Mouse (Mus musculus) right cerebral cortex, postnatal 36 days (tissue): ENCODE results near the gene Efna2.
A peak's percentile ranks its signal among the peaks of the same experiment; 100 is the strongest.
"Not testable (repeated sequence)": the region's sequence is repeated elsewhere in the genome, so short reads cannot be mapped to it uniquely, and the experiment has no call there.

Experiments
- DNase-seq, 2 experiments: peaks; one replicate each; pipeline ENCODE4 v3.0.0; 2022; ENCODE audit warnings: low spot score in 2 of 2, mixed read lengths in 1 of 2

The Efna2 gene

DNA sequence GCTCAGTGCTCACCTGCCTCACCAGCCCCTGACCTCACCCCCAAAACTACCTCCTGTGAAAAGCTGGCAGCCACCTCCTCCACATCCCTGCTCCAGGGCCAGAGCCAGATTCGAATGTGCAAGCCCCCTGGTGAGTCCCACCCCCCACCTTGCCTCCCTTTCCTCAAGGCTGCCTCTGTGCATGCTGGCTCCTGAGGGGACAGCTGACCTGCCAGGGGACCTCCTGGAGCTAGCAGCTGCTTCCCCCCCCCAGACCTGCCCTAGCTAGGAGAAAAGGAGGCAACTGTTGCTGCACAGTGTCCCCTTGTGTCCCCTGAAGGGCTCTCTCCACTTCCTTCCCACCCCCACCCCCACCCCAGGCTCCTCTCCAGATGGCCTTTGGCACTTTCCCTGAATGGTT is 24.0 kb upstream of the Efna2 start:
- DNase-seq = no peak

GRCm38 (mm10) chr10:80156002-80156751 is 23.1 kb upstream of the Efna2 start:
- DNase-seq = no peak

GRCm38 (mm10) chr10:80156752-80157053 is 22.6 kb upstream of the Efna2 start:
- no peak for DNase-seq

- no peak for DNase-seq
These were observed 21.9 kb upstream of the Efna2 start for GRCm38 (mm10) chr10:80157141-80157929.

DNA sequence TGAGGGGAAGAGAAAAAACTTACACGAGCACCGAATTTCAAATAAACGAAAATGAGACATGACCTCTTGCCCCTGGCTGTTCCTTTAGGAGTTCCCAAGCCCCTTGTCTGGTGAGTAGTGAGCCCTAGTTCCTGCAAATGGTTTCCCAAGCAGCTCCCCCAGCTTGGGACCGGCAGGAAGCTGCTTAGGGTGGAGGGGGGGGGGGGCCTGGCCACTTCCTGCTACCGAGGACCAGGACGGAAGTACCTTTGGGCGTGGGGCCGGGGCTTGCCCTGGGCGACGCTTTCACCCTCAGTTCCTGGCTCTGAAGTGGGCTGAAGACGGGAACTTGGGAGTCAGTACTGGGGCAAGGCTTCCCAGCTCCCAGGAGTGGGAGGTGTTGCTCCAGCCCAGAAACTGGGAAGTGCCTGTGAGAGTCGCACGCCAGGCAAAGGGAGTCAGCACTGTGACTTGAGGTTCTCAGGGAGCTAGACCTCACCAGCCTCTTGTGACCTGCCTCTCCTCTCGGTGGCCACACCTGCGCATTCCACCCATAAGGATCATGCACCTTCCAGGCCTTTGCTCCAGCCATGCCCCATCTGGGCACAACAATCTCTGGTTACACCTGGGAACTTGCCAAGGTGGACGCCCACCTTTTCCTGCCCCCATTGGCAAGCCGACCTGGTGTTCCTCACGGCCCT is 20.8 kb upstream of the Efna2 start:
- DNase-seq = no peak

GRCm38 (mm10) chr10:80159021-80159560 is 20.2 kb upstream of the Efna2 start:
- no peak for DNase-seq

- peak; percentile 98 to 99 for DNase-seq
These were observed 19.5 kb upstream of the Efna2 start for GRCm38 (mm10) chr10:80159561-80160454.

GRCm38 (mm10) chr10:80160455-80161371 is 18.6 kb upstream of the Efna2 start:
- DNase-seq = no peak

- DNase-seq = no peak
These were observed 17.6 kb upstream of the Efna2 start for GRCm38 (mm10) chr10:80161522-80162242.

DNA sequence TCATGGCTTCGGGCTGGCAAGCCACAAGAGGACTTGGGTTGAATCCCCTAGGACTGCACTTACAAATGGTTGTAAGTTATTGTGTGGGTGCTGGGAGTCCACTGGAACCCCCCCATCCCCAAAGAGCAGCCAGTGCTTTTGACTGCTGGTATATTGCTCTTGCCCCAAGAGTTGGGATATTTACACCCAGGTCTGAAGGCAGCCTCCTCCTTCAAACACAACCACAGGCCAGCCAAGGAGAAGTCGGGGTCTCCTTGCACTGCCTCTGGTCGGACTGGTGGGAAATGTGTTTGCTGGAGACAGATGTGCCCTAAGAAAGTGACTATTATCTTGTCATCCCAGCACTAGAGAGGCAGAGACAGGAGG is 17.1 kb upstream of the Efna2 start:
- DNase-seq = no peak

- DNase-seq = no peak
These were observed 16.5 kb upstream of the Efna2 start for GRCm38 (mm10) chr10:80162716-80163299.

DNA sequence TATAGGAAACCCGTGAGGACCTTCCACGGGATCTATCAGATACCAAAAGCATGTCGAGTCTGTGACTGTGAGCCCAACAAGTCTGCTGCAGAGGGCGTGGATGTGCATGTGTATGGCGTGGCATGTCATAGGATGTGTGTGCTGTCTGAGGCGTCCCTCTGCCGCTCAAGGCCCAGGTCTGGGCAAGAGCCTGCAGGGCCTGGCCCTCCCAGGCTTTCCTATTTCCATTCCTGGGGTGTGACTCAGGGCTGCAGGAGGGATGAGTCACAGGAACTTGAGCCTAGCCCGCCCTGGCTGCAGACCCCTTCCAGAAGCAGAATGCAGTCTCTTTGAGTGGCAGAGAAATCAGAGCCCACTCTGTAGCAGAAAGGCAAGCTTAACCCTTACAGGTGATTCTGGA is 15.6 kb upstream of the Efna2 start:
- DNase-seq = no peak

DNA sequence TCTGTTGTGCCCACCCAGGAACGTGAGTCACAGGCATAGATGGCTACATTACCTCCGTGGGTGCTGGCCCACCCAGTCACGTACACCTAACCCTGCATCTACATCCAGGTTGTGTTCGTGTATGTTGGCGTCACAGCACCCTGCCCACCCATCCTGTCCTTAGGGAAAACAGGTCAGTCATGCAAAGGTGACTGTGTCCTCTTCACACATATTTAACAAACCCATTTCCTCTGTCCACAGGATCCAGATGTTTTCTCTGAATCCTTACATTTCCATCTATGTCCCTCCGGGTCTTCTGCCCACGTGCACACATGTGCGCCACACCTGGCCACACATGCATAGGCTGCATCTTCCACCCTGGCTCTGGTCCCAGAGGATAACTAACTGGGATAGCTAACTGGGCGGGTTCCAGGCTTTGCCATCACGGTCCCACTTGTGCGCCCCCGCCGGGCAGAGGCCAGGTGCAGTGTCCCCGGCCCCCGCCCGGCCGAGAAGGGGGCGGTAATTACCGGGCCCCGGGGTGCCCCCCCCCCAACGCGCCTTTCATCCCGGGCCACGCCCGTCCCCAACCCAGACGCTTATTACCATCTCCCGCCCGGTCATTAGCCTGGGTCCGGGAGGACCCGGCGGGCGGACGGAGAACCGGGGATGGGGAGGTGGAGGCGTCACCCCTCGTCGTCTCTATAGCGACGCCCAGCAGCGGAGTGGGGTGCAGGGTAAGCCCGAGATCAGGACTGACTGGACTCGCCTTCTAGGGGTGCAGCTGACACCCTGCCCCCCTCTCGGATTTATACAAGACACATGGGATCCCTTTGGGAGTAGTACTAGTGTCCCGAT is 14.9 kb upstream of the Efna2 start:
- DNase-seq = no peak

DNA sequence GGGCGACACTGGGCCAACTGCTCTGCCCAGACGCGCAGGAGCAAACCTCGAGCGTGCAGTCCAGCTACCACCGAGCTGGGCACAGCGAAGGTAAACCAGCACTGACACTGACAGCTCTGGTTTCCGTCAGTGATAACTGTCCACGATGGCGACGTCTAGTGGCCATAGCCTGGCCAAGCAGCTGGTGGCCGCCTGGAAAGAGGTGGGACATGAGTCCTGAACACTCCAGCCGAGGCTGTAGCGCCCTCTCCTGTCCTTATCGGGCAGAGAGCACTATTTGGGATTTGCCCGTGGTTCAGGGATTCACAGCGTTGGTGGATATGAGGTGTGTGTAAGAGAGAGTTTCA is 14.3 kb upstream of the Efna2 start:
- peak; percentile 94 for DNase-seq

DNA sequence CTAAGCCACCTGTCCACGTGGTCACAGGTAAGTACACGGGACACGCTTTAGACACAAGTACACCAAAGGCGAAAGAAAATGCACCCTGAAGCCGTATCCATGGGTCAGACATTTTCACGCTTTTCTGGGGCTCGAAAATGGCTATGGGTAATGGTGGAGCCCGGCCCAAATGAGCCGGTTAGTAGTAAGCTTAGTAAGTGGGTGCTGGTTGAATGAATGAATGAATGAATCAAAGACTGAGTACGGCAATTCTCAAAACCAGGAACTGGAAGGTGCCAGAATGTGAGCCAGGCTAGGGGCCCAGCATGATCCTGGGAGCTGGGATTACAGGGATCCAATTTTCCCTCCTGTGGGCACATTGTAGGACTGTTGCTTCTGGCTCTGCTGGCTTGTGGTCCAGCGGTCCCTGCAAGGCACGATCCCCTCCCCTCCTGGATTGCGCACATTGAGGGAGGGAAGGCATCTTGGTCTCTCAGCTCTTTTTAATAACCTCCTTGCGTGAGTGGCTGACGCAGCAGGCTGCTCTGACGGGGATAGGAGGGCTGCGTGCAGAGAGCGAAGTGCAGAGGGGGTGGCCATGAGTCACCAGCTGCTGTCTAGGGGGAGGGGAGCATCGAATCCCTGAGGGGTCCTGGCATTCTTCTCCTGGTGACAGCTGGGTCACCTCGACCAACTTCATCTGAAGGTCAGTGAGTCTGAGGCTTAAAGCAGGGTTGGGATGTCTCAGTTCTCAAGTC is 13.7 kb upstream of the Efna2 start, which contains the start of gene Cirbp:
Gene Cirbp, plus strand, starts transcription at position 594 of the 737 bp plus-strand sequence.
- DNase-seq = no peak

DNA sequence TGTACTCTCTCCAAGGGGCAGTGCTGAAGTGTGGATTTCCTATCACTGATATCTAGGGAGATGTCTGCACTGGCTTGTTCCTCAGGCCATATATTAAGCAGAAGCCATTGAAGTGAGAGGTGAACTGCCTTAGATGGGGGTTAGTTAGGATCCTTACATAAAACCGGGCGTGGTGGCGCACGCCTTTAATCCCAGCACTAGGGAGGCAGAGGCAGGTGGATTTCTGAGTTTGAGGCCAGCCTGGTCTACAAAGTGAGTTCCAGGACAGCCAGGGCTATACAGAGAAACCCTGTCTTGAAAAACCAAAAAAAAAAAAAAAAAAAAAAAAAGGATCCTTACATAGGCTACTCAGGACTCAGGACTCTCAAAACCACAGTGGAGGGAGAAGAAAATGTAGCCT is 13.1 kb upstream of the Efna2 start:
- not testable (repeated sequence) for DNase-seq

- DNase-seq = peak; percentile 96 to 97
These were observed 11.7 kb upstream of the Efna2 start for GRCm38 (mm10) chr10:80167460-80168037.
